Mouse (Mus musculus): ENCODE results near the gene Appl2.
A peak's percentile ranks its signal among the peaks of the same experiment; 100 is the strongest.
"Not testable (repeated sequence)": the region's sequence is repeated elsewhere in the genome, so short reads cannot be mapped to it uniquely, and the experiment has no call there.

Appl2 gene

DNA sequence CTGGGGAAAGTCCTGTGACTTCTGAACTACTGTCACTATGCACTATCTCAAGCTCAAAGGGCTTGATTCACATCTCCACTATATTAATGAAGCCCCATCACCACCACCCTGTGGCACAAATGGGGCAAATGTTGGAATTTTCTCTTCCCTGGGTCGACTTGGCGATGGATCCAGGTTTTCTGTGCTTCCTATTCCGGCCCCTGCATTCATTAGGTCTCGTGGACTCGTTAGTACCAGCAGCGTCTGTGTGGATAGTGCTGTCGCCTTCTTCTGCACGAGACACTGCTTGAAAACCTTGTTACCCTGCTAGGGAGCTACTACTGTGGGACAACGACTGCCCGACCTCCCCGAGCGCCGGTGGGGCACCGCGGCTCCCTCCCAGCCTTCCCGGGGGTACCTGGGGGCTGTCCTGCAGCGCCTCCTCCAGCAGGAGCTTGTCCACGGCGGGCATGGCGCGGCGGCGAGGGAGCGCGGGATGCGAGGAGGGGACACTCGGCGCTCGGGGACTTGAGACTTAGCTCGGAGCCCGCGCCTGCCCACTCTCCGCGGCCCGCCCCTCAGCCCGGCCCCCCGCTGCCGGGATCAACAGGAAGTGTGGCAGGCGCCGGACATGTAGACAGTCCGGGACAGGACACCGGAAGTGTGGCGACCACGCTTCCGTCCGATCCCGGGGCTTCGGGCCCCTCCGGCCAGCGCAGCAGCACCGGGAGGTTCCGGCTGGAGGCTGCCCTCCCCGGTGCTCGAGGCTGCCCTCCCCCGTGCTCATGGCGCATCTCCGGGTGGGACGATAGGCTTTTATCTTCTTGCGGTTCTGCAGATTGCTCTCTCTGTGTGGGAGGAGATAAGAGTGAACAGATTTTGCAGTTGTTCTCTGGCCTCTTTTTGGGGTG, at the start of gene Appl2:
TSS of gene Appl2 (minus strand) at position 608 of the 890 bp plus-strand sequence.
- peak; percentile 97 to 98 for DNase-seq (ENCODE audit: inconsistent age in 2 of 2, low spot score in 1 of 2)

DNA sequence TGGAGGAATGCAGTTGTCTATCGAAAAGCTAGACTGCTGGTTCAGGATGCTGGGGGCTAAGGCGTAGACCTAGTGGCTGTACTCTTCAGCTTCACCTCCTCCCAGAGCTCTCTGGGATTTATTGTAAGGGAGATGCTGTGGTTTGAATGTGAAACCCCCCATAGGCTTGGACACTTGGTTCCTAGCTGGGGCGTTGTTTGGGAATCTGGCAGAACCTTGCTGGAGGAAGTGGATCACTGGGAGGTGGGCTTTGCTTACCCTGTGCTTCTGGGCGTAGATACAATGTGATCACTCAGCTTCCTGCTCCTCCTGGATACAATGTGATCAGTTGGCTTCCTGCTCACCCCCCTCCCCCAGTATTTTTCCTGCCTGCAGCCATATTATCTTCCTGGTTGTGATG, 47.7 kb upstream of the Appl2 start:
- no peak for DNase-seq (ENCODE audit: inconsistent age in 2 of 2, low spot score in 1 of 2)

DNA sequence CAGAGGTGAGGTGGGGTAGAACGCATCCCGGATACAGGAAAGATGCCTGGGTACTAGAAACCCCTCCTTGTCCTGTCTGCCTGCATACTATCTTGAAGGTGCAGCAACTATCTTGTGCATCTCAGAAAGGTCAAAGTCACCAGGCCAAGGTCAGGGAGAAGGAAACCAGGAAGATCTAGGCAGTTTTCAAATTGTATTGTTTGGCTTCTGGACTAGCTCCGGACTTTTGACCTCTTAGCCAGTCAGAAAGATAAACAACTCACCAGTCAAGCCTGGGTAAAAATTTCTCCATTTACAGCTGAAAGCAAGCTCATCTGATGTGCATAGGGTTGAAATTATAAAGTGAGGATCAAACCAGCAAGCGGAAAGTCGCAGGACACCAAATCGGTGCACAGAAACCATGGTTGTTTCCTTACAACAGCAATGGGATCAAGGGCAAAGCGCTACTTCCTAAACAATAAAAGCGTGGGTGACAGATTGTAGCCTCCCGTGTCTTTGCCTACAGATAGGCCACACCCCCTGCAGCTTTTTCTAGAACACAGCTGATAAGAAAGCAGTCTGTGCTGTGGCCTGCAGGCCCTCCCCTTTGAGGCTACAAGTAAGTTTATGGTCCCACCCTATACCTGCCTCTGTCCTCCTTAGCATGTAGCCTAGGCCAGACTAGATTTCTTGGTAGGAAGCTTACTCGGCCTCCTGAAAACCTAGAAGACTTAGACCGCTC, 43.8 kb upstream of the Appl2 start:
- no peak for DNase-seq (ENCODE audit: inconsistent age in 2 of 2, low spot score in 1 of 2)

DNA sequence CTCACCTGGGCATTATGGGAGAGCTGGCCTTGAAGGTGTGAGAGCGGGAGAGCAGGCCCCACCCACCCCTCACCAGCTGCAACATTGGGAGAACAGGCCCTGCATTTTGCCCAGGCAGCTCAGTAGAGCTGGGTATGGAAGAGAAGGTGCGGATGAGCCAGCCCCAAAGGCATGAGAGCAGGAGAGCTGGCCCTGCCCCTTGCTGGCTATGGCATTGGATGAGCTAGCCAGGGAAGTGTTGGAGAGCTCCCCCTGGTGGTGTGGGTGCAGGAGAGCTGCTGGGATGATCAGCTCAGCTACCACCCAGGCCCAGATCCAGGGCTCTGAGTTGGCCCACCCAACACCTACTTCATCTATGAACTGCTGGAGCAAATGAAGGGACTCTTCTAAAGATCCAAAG, 39.7 kb upstream of the Appl2 start:
- peak; percentile 19 to 50 for DNase-seq (ENCODE audit: inconsistent age in 2 of 2, low spot score in 1 of 2)

DNA sequence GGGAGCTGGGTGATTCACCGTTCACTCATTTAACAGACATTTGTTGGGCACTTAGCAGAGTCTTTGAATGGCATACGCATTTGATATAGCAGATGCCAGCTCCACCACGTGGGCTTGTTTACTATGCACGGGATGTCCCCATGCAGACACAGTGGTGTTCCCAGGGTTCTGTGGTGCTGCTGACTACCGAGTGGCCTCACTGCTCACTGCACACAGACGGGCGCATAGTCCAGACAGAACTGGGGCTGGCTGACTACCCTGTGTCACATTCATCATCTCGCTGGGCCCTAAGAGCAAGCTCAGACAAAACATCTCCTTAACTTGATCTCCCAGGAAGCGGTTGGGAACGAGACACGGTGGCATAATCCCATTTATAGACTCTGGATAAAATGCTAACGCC, 32.8 kb upstream of the Appl2 start:
- no peak for DNase-seq (ENCODE audit: inconsistent age in 2 of 2, low spot score in 1 of 2)

DNA sequence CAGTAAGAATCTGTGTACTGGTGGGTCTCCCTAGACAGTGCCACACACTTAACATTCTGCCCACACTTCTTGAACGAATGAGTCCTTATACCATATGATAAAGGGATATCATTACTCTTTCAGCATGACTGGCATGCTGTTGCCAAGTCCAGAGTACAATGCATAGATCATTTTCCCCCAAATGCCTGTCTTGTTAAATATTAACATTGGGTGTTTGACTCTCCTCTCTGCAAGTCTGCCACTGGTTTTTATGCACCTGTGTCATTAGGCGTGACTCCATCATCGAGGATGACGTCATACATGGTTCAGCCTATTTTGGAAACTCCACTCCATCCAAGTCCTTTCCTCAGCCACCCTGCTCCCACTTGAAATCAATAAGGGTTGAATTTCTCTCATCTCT, 18.0 kb upstream of the Appl2 start:
- no peak for DNase-seq (ENCODE audit: inconsistent age in 2 of 2, low spot score in 1 of 2)

DNA sequence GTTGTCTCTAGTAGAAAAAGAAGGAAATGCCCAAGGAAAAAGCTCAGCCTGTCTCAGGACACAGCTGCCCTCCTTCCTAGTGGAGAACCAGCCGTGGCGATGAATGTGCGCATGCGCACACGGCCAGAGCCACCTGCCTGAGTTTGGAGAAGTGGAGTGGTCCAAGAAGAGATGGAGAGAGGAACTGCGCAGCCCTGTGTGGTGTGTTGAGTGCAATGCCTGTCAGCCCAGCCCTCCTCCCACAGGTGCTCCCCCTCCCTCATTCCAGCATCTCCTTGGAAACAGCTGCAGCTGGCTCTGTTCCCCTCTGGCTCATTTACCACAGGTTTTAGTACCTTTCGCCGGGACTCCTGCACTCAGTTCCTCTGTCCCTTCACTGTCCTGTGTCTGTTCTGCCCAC, 13.4 kb upstream of the Appl2 start:
- DNase-seq (ENCODE audit: inconsistent age in 2 of 2, low spot score in 1 of 2), result no peak

DNA sequence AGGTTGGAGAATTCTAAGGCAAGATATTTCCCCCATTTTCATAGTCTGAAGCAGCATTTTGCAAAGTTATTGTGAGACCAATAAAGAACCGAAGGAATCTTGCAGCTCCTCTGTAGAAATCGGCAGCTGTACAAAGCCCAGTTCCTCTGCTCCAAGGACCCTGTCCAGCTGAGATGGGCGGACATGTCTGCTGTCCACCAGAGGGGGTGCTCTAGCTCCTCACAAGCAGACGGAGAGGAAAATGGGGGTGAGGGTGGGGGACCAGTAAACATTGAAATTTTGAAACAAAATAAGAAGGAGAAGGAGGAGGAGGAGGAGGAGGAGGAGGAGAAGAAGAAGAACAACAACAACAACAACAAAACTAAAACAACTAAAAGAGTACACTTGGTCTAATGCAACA, 12.1 kb upstream of the Appl2 start:
- no peak for DNase-seq (ENCODE audit: inconsistent age in 2 of 2, low spot score in 1 of 2)

DNA sequence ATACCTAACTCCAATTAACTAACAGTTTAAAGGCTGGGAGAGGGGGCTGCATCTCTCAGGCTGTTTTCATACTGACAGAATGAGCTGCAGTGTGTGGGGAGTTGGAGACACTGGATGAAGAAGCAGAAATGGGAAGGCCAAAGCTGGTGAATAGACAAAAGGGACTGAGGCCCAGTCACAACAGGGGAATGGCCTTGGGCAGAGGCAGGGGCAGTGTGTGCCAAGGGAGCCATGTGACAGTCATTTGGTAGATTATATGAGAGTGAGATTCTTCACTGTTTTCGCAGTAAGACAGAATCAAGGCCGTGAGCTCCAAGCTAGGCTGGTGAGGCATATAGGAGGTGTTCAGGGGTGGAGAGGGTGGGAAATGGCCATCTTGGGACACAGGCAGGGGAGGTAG, 6.1 kb upstream of the Appl2 start:
- DNase-seq (ENCODE audit: inconsistent age in 2 of 2, low spot score in 1 of 2), result peak; percentile 79 to 89

DNA sequence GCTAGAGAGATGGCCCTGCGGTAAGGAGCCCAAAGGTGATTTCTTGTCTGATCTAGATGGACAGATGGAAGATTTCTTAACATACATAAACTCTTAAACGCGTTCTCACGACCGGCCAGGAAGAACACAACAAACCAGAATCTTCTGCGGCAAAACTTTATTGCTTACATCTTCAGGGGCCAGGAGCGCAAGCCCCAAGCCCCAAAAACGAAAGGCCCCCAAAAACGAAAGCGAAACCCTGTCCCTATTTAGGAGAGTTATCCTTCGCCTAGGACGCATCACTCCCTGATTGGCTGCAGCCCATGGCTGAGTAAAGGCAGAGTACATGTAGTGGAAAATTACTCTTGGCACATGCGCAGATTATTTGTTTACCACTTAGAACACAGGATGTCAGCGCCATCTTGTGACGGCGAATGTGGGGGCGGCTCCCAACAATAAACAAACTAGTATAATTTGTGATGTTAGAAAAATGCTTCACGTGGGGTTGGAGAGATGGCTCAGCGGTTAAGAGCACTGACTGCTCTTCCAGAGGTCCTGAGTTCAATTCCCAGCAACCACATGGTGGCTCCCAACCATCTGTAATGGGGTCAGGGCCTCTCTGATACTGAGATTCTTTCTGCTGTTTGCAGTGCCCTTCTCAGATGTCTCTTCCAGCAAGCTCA, 3.8 kb upstream of the Appl2 start:
- not testable (repeated sequence) for DNase-seq (ENCODE audit: inconsistent age in 2 of 2, low spot score in 1 of 2)

DNA sequence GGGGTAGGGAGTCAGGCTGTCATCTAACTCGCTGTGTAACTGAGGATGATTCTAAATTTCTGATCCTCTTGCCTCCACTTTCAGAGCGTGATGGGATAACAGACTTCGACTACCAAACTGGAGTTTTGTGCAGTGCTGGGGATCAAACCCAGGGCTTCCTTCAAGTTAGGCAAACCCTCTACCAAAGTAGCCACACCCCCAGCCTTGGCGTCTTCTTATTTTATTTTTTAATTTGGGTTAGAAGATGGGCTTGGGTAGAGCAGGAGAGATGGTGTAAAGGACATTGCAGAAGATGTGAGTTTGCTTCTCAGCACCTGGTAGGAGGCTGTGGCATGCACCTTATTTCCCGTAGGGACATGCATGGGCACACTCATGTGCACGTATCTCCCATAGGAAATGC, 499 bp upstream of the Appl2 start:
- DNase-seq (ENCODE audit: inconsistent age in 2 of 2, low spot score in 1 of 2), result peak in 1 of 2 experiments; percentile 43

DNA sequence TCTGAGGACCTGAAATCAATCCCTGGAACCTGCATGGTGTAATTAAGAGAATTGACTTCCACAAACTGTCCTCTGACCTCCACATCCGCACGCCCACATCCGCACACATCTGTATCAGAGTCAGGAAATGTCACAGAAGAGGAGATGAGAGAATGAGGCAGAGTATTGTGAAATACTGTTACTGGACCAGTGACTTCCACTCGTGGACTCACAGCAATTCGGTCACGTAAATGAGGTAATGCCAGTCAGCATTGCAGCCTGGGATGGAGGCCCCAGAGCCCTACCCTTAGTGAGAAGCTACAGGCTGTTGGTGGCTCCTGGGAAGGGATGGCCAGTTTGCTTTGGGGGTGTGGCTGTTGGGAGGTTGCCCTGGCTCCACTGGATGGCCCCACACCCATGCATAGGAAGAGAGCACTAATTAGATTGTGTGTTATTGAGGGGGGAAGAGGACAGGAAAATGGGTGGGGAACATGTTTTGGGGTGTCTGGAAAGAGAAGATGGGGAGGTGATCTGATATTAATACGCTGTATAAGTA, 2.1 kb downstream of the Appl2 start:
- no peak for DNase-seq (ENCODE audit: inconsistent age in 2 of 2, low spot score in 1 of 2)

DNA sequence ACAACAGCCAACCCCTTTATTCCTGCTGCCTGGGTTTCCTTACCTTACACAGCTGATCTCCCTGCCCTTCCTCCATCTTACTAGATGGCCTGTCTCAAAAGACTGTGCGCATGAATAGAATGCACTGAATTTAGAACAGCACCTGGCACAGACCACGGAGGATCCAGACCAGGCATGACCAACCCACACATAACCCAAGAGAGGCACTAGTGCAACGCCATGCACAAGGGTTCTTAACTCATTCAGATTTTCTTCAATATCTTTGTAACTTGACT, 2.9 kb downstream of the Appl2 start:
- no peak for DNase-seq (ENCODE audit: inconsistent age in 2 of 2, low spot score in 1 of 2)

DNA sequence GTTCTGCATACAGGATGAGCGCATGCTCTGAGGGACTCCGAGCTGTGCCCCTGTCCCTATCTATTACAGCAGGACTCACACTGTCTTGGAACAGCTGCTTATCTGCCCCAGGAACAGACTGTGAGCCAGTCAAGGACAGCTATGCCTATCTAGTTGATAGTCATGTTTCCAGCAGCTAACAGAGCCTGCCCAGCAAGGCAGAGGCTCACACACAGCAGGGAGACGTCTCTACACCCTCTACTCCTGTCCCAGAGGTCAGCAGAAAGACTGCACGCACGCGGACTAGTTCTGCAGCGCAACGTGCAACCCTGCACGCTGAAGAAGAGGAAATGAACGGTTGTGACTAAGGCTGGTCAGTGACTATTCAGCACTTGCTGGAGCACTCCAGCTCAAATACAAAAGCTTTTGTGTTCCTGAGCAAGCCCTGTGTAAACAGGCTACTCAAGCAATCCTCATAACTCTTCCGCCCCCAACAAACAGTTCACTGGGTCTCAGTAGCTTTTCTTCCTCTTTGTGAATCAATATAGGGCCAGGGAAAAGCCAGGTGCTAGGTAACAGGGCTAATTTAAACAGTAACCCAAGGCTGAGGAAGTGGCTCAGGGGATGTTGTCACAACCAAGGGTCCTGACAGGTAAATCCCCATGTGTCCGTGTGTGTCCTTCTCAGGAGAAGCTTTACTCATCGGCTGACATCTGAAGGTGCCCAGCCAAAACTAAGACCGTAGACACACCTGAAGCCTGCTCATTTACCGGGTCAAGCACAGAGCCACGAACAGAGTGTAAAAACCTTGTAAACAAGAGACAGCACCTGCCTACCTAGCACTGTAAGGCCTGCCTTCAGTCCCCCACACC, 3.4 kb downstream of the Appl2 start:
- peak; percentile 84 to 87 for DNase-seq (ENCODE audit: inconsistent age in 2 of 2, low spot score in 1 of 2)

DNA sequence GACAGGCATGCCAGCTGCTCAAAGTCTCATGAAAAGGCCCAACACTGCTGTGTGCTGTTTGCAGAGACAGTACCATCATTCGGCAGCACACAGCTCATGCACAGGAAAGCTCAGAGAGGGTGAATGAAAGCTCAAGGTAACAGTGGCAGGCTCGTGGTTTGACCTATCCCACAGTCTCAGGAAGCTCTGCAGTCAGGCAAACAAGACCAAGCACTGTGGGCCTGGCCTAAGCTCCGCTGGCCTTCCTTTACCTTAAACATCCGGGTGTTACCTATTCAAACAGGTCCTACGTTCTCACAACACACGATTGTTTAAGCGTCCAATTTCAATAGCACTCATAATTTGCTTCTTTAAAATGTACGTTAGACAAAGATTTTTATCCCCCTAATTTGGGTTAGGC, 4.4 kb downstream of the Appl2 start:
- no peak for DNase-seq (ENCODE audit: inconsistent age in 2 of 2, low spot score in 1 of 2)

DNA sequence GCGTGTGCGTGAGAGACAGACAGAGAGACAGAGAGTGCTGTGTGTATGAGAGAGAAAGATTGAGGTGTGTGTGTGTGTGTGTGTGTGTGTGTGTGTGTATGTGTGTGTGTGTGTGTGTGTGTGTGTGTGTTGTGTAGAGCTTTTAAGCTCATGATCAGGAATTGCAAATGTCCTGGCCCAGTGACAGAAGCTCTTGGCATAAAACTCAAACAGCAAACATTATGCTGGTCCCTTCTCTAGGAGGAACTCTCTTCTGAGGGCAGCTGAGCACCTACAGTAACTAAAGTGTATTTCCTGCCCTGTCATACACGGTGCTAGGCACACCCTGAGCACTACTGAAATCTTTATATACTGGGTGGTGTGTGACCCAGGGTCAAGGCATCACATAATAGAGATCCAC, 6.9 kb downstream of the Appl2 start:
- DNase-seq (ENCODE audit: inconsistent age in 2 of 2, low spot score in 1 of 2), result no peak

DNA sequence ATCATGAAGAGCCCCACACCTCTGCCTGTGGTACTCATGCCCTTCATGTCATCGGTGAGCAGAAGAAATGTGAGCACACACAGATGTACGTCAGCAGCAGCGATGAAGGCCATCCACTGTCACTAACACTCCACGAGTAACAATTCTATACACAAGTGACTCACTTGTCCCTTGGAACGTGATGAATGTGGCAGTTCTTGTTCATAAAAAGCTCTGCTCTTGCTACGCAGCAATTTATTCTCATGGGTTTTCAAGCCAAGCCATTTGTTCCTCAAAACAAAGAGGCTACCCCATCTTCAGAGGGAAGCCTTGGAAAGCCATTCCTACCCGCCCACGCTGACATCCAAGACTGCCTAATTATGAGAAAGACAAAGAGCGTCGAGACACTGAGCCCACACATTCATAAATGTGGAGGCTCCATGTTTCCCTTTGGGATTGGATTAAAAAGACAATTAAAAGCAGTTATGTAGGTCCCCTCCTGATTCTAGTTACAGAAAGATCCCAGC, 8.6 kb downstream of the Appl2 start:
- DNase-seq (ENCODE audit: inconsistent age in 2 of 2, low spot score in 1 of 2), result no peak

DNA sequence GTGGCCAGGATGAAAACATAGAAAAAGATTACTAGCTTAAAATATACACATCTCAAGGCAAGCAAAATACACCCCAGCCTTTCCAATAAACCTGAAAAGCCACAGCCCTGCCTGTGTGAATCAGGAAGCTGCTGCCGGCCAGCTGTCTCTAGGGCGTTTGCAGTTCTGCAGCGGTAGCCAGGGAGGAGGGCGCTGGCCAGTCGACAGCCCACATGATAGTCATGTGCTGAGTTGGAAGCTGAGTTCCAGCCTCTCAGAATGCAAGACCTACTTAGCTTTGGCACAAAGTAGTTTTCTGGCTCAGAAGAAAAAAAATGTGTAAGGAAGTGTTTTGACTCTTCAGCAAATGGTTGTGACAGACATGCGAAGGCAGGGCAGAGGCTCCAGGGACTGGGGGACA, 11.2 kb downstream of the Appl2 start:
- peak; percentile 47 to 77 for DNase-seq (ENCODE audit: inconsistent age in 2 of 2, low spot score in 1 of 2)

DNA sequence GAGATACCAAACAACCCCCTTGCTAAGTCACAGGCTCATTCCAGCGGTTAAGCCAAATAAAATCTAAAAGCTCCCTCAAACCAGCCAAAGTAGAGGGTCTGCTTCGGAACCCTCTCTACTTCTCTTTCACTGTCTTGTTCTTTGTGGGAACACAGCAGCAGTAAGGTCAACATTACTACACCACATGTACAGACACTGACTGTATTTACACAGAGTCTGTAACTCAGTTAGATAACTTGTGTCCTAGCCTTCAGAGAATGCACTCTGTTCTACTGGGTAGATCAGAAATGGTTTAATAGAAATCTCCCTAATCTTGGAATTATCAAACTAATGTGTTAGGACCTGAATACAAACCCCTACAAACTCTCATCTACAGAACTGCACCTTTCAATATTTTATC, 12.3 kb downstream of the Appl2 start:
- DNase-seq (ENCODE audit: inconsistent age in 2 of 2, low spot score in 1 of 2), result no peak

DNA sequence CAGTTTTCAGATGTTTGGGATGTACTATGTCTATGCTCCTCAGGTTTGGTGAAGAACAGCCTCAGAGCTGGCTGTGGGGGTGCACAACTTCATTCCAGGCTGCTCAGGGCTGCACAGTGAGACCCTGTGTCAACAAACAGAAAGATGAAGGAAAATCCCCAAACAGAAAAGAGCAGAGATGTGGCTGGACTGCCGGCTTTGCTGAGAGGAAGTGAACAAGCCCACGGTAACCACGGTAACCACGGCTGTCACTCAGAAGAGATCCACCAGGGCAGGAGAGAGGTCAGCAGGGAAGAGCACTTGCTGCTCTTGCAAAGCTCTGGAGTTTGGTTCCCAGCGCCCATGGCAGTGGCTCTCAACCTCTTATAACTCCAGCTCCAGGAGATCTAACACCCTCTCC, 14.1 kb downstream of the Appl2 start:
- DNase-seq (ENCODE audit: inconsistent age in 2 of 2, low spot score in 1 of 2), result no peak
